Mouse (Mus musculus) mouse trophoblast stem cell (cell line): ENCODE data around the gene Lfng.

Experiments
- in situ Hi-C, 2 experiments: fragments of 300-500 bp; cut with MseI, MboI; formaldehyde crosslinking; loops; 2 replicates in 1 of 2; 3 replicates in 1 of 2; pipeline ENCODE4 v1.15.1; 2025

Gene Lfng

DNA sequence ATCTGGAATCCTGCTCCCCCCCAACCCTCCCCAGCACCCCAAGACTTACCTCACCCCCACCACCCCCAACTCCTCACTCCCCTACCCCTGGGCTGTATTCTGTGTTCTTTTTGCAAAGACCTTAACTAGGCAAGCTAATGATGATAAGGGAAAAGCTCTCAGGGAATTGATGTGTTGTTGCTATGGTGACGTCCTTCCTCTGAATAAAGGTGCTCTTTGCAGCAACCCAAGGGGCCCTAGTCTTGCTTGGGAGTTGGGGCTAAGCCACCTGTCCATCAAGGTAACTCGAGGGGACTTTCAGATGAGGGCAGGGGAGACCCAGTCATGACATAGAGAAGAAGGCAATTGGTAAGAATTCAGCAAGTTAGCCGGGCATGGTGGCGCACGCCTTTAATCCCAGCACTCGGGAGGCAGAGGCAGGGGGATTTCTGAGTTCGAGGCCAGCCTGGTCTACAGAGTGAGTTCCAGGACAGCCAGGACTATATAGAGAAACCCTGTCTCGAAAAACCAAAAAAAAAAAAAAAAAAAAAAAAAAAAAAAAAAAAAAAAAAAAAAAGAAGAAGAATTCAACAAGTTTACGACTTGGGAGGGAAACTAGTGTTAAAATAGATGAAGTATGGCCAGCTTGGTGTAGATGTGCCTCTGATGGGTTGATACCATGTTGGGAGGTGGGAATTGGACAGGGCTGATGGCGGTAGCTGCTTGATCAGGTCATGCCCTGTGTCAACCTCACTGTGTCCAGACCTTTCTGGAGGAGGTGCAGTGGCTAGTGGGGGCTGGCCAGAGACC lies 8.4 kb downstream of the Lfng start:
- in situ Hi-C loops = loop anchor here (5.0 to 10.0 kb wide), 4 partner anchors 38 to 141 kb away; no protein-coding TSS in a partner anchor

DNA sequence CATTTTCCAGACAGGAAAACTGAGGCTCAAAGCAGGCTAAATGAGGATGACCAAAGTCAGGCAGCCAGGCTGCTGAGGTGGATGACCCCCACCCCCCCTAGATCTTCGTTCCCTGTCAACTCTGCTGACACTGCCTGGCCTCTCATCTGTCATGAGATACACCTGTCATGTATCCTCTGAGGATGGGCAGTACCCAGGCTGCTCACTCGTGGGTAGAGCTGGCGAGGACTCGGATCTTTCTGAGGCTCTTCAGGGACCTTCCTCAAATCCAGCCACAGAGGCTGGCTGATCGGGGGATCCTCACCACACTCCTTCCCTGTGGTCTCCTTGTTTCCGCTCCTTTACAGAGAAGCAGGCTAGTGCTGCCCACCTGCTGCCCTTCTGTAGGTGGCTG lies 9.0 kb downstream of the Lfng start:
- in situ Hi-C loops = loop anchor here (5.0 to 10.0 kb wide), 4 partner anchors 39 to 141 kb away; no protein-coding TSS in a partner anchor

DNA sequence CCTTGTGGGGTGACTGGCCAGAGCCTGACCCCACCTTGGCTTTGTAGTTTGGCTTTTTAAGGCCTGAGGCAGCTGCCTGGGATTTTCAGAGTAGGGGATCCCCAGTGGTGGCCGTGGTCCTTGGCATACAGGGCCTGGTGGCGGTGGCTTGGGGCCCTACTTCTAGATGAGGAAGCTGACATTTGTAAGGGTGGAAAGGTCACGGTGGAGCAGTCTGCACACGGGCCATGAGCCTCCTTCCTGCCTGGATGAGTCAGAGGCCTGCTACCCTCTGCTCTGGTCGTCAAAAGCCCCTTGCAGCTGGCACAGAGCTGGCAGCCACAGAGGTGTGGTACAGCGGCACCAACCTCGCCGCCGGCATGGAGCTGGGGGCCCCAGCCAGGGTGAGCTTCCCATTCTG lies 9.6 kb downstream of the Lfng start:
- in situ Hi-C loops = loop anchor here (5.0 to 10.0 kb wide), 4 partner anchors 39 to 142 kb away; no protein-coding TSS in a partner anchor

DNA sequence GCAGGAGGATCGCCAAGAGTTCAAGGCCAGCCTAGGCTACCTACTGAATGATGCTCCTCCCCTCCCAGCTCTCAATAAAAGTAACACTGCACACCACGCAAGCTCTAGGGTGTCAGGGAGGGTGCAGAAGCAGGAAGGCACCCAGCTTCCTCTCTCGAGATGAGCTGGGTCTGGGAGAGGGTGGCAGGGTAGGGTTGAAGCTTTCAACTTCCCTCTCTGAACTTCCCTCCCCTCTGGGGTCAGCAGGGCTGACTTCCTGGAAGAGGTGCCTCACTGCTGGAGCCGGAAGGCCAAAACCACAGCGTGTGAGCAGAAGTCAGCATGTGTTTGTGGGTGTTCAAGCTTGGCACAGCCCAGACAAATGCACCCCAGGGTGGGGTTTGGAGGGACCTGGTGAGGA lies 10.6 kb downstream of the Lfng start:
- in situ Hi-C loops = loop anchor here (5.0 to 10.0 kb wide), 4 partner anchors 40 to 143 kb away; no protein-coding TSS in a partner anchor

DNA sequence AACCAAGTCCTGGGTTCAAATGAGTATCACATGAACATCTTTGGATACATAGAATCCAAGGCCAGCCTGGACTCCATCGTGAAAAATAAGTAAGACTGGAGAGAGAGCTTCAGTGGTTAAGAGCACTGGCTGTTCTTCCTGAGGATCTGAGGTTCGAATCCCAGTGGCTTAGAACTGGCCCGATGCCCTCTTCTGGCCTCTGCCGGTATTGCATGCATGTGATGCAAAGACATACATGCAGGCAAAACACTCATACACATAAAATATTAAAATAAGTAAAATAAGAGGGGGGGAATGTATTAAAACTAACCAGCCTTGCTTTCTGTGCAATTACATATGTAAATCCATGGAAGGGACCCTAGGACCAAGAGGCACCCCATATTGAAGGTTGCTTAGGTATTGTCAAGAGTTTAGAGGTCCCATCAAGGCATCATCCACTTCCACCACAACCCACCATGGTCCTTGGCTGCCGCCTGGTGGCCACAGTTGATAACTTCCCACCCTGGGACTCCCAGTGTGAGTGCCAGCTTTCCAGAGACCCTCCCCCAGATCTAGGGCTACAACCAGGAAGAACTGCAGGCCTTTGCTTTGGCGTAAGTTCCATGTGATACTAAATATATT lies 12.1 kb downstream of the Lfng start:
- in situ Hi-C loops = loop anchor here (5.0 to 10.0 kb wide), 4 partner anchors 42 to 144 kb away; no protein-coding TSS in a partner anchor

DNA sequence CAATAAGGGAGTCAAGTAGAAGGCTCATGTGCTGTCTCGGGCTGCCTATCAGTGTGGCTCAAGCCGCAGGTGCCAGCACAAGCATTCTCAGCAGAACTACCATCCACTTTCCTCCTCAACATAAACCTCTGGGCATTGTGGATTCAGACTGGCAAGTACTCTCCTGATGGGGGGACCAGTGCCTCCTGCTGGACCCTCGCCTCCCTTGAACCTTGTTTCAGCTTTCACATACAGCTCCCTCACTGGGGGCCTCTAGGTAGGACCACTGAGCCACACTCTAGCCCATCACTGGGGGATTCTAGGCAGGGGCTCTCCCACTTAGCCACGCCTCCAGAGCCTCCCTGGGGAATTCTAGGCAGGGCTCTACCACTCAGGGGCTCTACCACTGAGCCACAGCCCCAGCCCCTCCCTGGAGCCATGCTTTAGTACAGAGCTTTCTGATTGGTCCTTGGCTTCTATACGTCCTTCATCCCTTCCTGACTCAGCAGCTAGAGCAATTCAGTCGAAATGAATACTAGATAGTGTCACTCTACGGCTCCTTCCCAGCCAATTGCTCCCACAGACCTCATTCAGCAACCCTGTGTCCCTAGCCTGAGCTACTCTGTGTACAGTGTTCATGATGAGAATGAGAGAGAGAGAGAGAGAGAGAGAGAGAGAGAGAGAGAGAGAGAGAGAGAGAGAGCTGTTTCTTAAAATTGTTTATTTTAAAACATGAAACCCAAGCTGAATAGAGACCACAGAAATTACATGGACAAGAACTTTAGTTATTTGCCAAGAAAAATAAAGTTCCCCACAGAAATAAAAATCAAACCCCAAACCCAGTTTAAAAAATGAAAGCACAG lies 13.0 kb downstream of the Lfng start:
- in situ Hi-C loops = loop anchor here (5.0 to 10.0 kb wide), 4 partner anchors 43 to 145 kb away; no protein-coding TSS in a partner anchor

DNA sequence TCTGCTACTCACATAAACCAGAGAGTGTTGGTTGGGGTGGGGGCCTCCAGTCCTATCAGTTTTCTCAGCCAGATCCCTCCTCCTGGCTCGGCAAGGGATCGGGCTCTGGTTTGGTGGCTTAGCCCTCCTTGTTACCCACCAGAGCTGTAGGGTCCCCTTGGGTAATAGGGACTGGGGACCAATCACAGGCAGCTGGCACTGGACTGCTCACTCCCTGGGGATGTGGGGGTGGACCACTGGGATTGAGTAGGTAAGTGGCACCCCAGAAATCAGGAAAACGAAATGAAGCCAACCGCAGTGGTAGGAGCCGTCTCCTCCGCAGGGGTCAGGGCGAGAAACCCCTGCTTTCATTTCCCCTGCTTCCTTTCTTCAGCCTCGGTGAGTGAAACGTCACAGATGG lies 14.0 kb downstream of the Lfng start:
- in situ Hi-C loops = no loop called here

DNA sequence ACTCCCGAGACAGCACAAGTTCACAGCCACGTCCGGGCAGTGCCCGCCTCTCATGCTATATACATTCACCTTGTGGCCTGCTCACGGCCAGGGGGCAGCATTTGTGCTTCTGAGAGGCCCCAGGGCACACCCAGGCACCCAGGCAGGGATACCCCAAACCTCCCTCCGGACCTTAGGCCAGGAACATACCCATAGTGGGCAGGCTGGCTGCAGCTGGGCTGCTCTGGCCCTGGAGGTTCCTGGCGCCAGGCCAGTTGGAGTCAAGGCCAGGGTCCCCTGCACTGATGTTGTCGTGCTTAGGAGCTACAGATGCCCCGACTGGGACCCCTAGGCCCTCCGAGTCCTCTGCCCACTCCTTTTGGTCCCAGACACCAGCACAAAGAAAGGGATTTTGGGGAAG lies 14.4 kb downstream of the Lfng start:
- in situ Hi-C loops = no loop called here

DNA sequence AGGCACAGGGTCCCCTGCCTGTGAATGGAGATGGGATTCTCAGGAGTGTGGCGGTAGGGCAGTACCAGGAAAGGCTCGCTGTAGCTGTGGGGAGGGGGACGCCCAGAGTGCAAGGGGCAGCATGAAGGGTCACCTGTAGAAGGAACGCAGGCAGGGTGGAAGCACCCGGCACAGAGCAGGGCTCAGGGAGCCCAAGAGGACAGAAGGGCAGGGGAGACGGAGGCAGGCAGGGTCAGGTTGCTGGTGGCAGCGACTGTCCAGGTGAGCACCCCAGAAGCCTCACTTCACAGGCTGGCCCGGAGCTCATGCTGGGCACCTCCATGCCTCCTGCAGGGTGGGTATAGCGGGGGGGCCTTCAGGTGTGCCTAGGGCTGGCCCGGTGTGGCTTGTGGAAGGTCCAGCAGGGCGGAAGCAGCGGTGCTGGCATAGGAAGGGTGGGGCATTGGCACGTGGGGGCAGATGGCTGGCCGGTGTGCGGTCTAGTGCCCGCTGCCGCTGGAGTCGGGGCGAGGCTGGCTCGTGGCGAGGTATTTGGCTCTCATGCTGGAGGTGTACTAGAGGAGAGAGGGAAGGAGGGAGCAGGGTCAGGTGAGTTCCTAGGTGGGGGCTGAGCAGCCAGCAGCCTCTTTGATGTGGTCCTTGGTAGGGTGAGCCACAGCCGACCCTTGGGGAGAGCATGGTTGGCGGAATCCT lies 16.0 kb downstream of the Lfng start:
- in situ Hi-C loops = no loop called here

DNA sequence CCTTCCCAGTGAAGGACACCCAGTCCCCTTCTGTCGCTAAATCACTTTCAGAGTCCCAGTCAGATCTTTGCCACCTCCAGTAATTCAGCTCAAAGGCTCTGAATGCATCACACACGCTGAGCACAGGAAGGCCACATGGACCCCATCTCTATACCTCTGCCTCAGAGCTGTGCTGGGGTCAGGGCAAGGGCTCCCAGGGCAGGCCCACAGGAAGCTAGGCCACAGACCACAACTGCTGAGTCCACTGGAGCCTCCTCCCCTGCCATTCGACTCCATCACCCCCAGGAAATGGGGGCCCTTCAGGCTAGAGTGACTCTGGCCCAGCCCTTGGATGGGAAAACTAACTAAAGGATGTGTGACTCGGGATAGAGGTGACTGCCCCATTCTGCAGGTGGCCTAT lies 16.7 kb downstream of the Lfng start:
- in situ Hi-C loops = no loop called here

DNA sequence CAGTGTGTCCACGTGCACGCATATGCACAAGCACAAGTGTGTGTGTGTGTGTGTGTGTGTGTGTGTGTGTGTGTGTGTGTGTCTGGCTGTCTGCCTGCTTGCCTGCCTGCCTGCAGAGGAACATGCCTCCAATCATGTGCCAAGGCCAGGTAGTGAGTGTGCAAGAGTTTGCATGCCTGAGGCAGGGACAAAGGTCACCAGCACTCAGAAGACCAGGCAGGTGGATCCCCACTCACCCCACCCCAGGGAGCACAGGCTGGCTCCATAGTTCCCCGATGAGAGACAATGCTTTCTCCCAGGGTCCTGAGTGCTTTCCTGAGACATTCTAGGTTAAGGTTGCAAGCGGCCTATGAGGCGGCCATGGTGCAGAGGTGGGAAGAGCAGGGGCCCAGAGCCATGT lies 17.1 kb downstream of the Lfng start:
- in situ Hi-C loops = no loop called here

DNA sequence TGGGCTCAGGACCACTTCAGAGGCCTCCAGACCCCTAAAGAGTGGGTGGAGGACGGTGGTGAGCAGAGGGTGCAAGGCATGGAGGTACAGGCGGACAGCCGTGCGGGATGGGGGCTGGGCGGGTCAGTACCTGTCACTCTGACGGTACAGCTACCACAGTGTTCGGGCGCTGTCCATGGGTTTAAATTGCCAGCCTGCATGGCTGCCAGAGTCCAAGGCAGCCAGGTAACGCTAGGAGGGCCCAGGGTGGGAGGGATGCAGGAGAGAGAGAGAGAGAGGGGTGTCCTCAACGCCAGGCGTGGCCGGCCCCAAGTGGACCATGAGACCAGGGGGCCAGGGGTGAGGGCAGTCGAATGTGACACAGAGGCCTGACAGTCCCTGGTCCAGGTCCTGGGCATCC lies 17.8 kb downstream of the Lfng start:
- in situ Hi-C loops = no loop called here

DNA sequence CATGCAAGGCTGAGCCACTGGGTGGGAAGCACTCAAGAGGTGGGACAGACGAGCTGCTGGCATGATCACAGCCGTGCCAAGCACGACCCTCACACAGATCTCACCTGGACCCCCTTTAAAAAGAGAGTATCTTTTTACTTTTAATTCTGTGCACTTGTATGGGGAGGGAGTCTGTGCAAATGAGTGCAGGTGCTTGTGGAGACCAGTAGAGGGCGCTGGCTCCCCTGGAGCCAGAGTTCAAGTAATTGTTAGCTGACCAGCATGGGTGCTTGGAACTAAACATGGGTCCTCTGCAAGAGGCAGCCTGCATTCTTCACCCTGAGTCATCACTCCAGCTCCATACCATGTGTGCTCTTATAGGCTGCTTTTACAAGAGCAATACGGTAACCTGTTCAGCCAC lies 20.5 kb downstream of the Lfng start:
- in situ Hi-C loops = no loop called here

DNA sequence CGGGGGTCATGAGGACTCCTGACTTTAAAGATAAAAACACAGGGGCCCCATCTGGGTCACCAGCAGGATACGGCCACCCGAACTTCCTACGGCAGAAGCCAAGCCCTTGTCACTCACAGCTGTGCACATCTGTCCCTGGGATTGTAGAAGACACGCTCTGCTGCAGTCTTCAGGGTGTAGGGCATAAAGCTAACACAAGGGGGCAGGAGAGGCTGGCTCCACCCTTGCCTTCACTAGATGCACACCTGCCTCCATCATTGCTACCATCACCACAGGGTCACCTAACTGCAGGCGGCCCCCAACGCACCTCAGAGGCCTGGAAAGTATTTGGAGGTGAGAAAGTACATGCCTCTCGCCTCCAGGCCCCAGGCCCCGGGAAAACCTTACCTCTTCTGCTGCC lies 21.9 kb downstream of the Lfng start:
- in situ Hi-C loops = no loop called here

DNA sequence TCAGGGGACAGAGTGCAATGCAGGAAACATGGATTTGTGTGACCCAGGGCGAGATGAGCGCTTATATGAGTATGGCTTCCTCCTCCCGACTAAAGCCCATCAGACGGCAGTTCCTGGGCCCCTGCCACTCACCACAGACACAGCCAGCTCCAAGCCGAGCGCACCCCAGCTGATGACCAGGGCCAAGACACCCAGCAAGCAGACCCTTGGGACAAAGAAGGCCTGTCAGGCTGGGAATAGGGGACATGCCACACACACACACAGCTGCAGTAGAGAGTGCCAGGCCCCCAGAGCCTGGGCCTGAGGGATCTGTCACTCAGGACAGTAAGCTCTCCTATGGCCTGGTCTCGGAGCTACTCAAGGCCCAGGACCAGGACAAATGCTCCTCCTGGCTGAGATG lies 26.3 kb downstream of the Lfng start:
- in situ Hi-C loops = no loop called here

DNA sequence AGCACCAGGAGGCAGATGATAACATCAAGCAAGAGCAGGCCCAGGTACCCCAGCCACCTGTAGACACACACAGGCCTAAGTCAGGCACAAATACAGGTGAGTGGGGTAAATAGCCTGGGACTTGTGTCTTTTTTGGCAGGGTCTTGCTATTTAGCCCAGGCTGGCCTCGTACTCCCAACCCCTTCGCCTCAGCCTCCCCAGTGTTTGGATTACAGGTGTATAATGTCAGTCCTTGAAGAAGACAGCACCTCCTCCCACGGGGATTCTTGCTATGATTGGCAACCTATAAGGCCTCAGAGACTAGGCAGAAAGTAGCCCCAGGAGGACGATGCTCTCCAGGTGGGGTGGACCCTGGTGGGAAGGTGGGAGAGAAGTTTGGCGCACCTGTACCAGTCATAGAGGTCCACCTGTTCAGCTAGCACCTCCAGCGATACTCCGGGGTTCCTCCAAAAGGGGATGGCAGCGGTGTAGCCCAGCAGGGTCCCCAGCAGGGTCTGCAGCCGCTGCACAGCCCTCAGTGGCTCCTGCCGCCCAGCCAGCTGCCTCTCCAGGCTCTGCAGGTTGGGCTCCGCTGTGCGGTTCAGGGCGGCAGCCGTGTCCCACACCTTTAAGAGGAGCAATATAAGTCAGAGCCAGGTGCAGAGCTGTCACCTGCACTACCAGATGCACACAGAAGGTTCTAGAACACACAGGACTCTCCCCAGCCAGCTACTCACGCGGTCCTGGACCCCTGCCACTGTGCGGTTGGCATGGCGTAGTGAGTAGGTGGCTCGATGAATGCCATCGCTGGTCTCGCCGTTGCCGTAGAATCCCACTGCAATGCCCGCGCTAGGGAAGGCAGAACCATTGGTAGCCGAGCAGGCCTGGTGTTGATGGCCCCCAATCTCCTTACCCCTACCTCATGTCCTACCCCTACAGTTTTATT lies 27.9 kb downstream of the Lfng start:
- in situ Hi-C loops = no loop called here

DNA sequence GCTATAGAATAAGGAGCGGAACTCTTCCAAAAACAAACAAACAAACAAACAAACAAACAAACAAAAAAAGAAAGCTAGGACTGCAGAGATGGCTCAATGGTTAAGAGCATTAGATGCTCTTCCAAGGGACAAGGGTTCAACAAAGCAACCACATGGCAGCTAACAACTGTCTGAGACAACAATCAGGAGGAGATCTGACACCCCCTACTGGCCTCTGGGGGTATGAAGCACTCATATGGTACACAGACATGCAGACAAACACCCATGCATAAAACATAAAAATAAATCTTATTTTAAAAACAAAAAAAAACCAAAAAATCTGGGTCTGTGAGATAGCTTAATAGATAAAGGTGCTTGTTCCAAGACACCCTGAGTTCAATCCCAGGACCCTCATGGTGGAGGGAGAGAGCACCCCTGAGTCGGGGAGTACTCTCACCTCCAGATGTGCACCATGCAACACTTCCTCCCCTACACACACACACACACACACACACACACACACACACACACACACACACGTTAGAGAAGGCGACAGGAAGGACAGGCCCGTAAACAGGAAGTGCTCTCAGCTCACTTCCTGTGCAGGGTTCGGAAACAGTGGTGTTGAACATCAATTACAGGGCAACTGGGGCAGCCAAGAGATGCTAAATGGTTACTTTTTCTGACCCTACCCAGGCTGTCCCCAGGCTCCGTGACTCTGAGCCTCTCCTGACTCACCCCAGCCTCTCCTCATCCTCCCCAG lies 29.4 kb downstream of the Lfng start:
- in situ Hi-C loops = no loop called here

DNA sequence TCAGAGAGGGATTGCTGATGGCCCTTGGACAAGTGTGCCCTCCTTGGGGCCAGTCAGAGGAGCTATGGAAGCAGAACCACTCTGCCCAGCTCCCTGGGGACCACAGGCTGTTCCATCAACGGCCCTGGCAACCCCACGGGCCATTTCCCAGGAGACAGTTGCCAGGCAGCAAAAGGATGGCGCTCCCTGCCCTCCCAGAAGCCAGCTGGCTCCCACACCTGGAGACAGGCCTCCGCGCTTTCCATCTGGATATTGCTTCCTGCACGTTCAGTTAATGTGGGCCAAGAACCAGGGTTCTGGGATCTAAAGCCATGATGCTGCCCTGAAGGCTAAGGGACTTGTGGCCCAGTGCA lies 29.9 kb downstream of the Lfng start:
- in situ Hi-C loops = no loop called here

DNA sequence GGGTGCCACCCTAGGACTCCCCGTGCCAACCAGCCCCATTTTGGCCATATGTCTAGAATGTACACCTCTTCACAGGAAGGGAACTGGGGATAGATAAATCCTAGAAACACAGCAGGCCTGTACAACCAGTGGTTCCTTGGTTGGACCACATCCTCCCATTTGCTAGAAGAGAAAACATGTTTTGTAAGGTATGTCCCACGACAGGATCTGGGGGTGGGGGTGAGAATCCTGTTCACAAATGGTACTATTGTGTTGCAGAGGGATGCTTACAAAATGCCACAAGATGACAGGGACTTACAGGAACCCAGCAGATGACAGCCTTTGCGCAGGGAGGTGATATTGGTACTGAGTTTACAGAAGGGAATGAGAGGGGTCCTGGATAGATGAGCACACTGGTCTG lies 30.9 kb downstream of the Lfng start:
- in situ Hi-C loops = no loop called here

DNA sequence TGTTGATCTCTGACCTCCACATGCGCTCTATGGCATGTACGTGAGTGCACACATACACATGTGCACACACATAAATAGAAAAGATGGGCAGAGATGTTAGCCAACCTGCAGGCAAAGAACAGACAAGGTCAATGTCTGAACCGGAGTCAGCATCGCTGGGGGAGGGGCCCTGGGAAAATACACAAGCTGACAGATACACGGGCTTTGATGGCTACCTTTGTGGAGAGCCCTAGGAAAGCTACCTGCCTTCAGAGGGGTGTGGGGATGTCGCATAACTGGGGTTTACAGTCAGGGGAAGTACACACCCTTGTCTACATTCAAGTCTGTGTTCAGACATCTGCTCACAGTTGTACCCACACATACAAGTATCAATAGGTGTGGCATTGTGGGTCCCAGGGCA lies 31.4 kb downstream of the Lfng start:
- in situ Hi-C loops = no loop called here
